Mouse (Mus musculus) cerebellum, adult (tissue): ENCODE measurements at regions not wholly inside any gene's neighbourhood (a gene's known extent, or its start where the extent isn't known, plus 50 kb on each side); places are given as distances from the start of the nearest gene placed in this dataset.

ENCODE experiments used
- ATAC-seq: cut with Nextera tagmentation; 2 replicates; pipeline ENCODE4 v1.9.2; 2017; ENCODE audit warnings: mild to moderate bottlenecking, moderate library complexity, mixed read lengths; ENCODE audit not compliant: insufficient number of reproducible peaks, low FRiP score, low TSS enrichment

- peak; percentile 77 for ATAC-seq
These were observed 124.1 kb upstream of the Tank start for GRCm38 (mm10) chr2:61454311-61454728.

- ATAC-seq, result peak; percentile 57
These were observed 124.7 kb upstream of the Tank start for GRCm38 (mm10) chr2:61453490-61454281.

GRCm38 (mm10) chr2:61452581-61452980 lies 125.8 kb upstream of the Tank start:
- ATAC-seq, result no peak

GRCm38 (mm10) chr2:61450731-61451130 lies 127.7 kb upstream of the Tank start:
- ATAC-seq, result no peak

GRCm38 (mm10) chr2:61436591-61436990 lies 141.8 kb upstream of the Tank start:
- no peak for ATAC-seq

- ATAC-seq, result no peak
These were observed 170.5 kb upstream of the Tank start for GRCm38 (mm10) chr2:61407881-61408280.

GRCm38 (mm10) chr2:61406104-61406751 lies 172.2 kb upstream of the Tank start:
- no peak for ATAC-seq

- no peak for ATAC-seq
These were observed 173.1 kb upstream of the Tank start for GRCm38 (mm10) chr2:61405261-61405660.

GRCm38 (mm10) chr2:61402588-61403487 lies 175.5 kb upstream of the Tank start:
- ATAC-seq, result peak; percentile 41; the same call in 1 of the 2 replicates

- ATAC-seq, result peak; percentile 46; the same call in 1 of the 2 replicates
These were observed 176.5 kb upstream of the Tank start for GRCm38 (mm10) chr2:61401636-61402587.

GRCm38 (mm10) chr2:61398633-61399032 lies 179.8 kb upstream of the Tank start:
- ATAC-seq, result no peak

- no peak for ATAC-seq
These were observed 188.8 kb upstream of the Tank start for GRCm38 (mm10) chr2:61389622-61390021.

GRCm38 (mm10) chr2:61389207-61389606 lies 189.2 kb upstream of the Tank start:
- no peak for ATAC-seq

- ATAC-seq, result no peak
These were observed 190.8 kb upstream of the Tank start for GRCm38 (mm10) chr2:61387561-61387960.

- no peak for ATAC-seq
These were observed 191.4 kb upstream of the Tank start for GRCm38 (mm10) chr2:61386966-61387365.

- ATAC-seq, result no peak
These were observed 193.9 kb upstream of the Tank start for GRCm38 (mm10) chr2:61384467-61384866.

- ATAC-seq, result no peak
These were observed 194.6 kb upstream of the Tank start for GRCm38 (mm10) chr2:61383744-61384295.

- ATAC-seq, result no peak
These were observed 199.3 kb upstream of the Tank start for GRCm38 (mm10) chr2:61379076-61379475.

- ATAC-seq, result no peak
These were observed 200.1 kb upstream of the Tank start for GRCm38 (mm10) chr2:61378297-61378696.
